Mouse (Mus musculus) MEL (cell line): ENCODE measurements around the gene Kifc5b.

ENCODE experiments used
- BHLHE40 ChIP-seq: IDR thresholded peaks from 2 replicates; pipeline ENCODE4 v1.6.1; 2012; ENCODE audit warnings: low read depth, mild to moderate bottlenecking, inconsistent platforms, low read length, improper control_type of control experiment, borderline replicate concordance
- CTCF ChIP-seq, 3 experiments: IDR thresholded peaks in 2 of 3; conservative IDR thresholded peaks in 1 of 3; 2 replicates each; pipeline ENCODE4 v1.5.1; 2011 to 2012; ENCODE audit warnings: low read length in 3 of 3, low read depth in 2 of 3, mild to moderate bottlenecking in 2 of 3, improper control_type of control experiment in 1 of 3, inconsistent platforms in 1 of 3, mixed read lengths in 1 of 3, moderate library complexity in 1 of 3; ENCODE audit not compliant: control insufficient read depth in 1 of 3, insufficient read depth in 1 of 3, poor library complexity in 1 of 3, severe bottlenecking in 1 of 3
- EP300 ChIP-seq, 2 experiments: IDR thresholded peaks; 2 replicates each; pipeline ENCODE4 v1.6.1; 2011; ENCODE audit warnings: improper control_type of control experiment in 2 of 2, low read length in 2 of 2, low read depth in 1 of 2, mild to moderate bottlenecking in 1 of 2
- ETS1 ChIP-seq: IDR thresholded peaks from 2 replicates; pipeline ENCODE4 v1.6.1; 2012; ENCODE audit warnings: low read depth, mild to moderate bottlenecking, inconsistent platforms, low read length, improper control_type of control experiment, moderate library complexity
- MAX ChIP-seq: IDR thresholded peaks from 2 replicates; pipeline ENCODE4 v1.6.1; 2011; ENCODE audit warnings: low read length, improper control_type of control experiment
- MXI1 ChIP-seq: IDR thresholded peaks from 2 replicates; pipeline ENCODE4 v1.6.1; 2011; ENCODE audit warnings: mild to moderate bottlenecking, low read depth, low read length, improper control_type of control experiment
- NRF1 ChIP-seq: IDR thresholded peaks from 2 replicates; pipeline ENCODE4 v1.6.1; 2014; ENCODE audit warnings: low read depth, mild to moderate bottlenecking, inconsistent platforms, low read length, improper control_type of control experiment, moderate library complexity; ENCODE audit not compliant: poor library complexity, insufficient read depth, severe bottlenecking
- POLR2A ChIP-seq, 2 experiments: IDR thresholded peaks; 2 replicates each; pipeline ENCODE4 v1.6.1; 2011 to 2012; ENCODE audit warnings: low read length in 2 of 2, mild to moderate bottlenecking in 2 of 2, control low read depth in 1 of 2, improper control_type of control experiment in 1 of 2, low read depth in 1 of 2, moderate library complexity in 1 of 2; ENCODE audit not compliant: control insufficient read depth in 1 of 2, insufficient read depth in 1 of 2, poor library complexity in 1 of 2
- POLR2AphosphoS5 ChIP-seq: IDR thresholded peaks from 2 replicates; pipeline ENCODE4 v1.6.1; 2012; ENCODE audit warnings: low read depth, borderline replicate concordance, mild to moderate bottlenecking, inconsistent platforms, low read length, moderate library complexity, mixed read lengths
- TAL1 ChIP-seq: IDR thresholded peaks from 2 replicates; pipeline ENCODE4 v1.6.1; 2012; ENCODE audit warnings: mild to moderate bottlenecking, inconsistent platforms, low read length, moderate library complexity, mixed read lengths
- UBTF ChIP-seq: IDR thresholded peaks from 2 replicates; pipeline ENCODE4 v1.6.1; 2012; ENCODE audit warnings: low read depth, mild to moderate bottlenecking, inconsistent platforms, low read length, improper control_type of control experiment, moderate library complexity, borderline replicate concordance; ENCODE audit not compliant: insufficient read depth
- USF2 ChIP-seq, 2 experiments: IDR thresholded peaks; 2 replicates each; pipeline ENCODE4 v1.6.1; 2011 to 2012; ENCODE audit warnings: improper control_type of control experiment in 2 of 2, low read length in 2 of 2, borderline replicate concordance in 1 of 2, inconsistent platforms in 1 of 2, low read depth in 1 of 2, mild to moderate bottlenecking in 1 of 2; ENCODE audit not compliant: insufficient read depth in 1 of 2

GRCm38 (mm10) chr17:26974547-26974946, 57.7 kb downstream of the Kifc5b start:
- TF ChIP-seq MAX, result no peak
- TF ChIP-seq ETS1, result no peak
- no peak for TF ChIP-seq CTCF (IDR thresholded peaks at IDR 0.05 in 2 of 3, conservative IDR thresholded peaks at IDR 0.05 in 1 of 3; ENCODE audit: control insufficient read depth in 1 of 3, insufficient read depth in 1 of 3, low read depth in 2 of 3, low read length in 3 of 3, poor library complexity in 1 of 3, severe bottlenecking in 1 of 3)
- TF ChIP-seq USF2 (IDR thresholded peaks at IDR 0.05; ENCODE audit: borderline replicate concordance in 1 of 2, insufficient read depth in 1 of 2, low read depth in 1 of 2, low read length in 2 of 2), result no peak
- no peak for TF ChIP-seq BHLHE40
- no peak for TF ChIP-seq POLR2A (IDR thresholded peaks at IDR 0.05; ENCODE audit: control insufficient read depth in 1 of 2, insufficient read depth in 1 of 2, low read depth in 1 of 2, low read length in 2 of 2, poor library complexity in 1 of 2)
- no peak for TF ChIP-seq UBTF
- no peak for TF ChIP-seq EP300 (IDR thresholded peaks at IDR 0.05; ENCODE audit: low read depth in 1 of 2, low read length in 2 of 2)
- TF ChIP-seq MXI1, result no peak
- TF ChIP-seq NRF1, result no peak
- TF ChIP-seq TAL1, result no peak
- TF ChIP-seq POLR2AphosphoS5, result no peak
